Mouse (Mus musculus) kidney, adult 2 months (tissue): ENCODE data around the gene Fam178b. TPM values are rescaled to one million over a fixed set of nuclear protein-coding genes. Genes with fewer than 3 reads are reported as not detected.
"Not testable (repeated sequence)": the region's sequence is repeated elsewhere in the genome, so short reads cannot be mapped to it uniquely, and the experiment has no call there.

Experiments used
- DNase-seq: peaks from one replicate; pipeline ENCODE4 v3.0.0; 2021
- H3K27ac ChIP-seq: fragments of 200-500 bp; 2 replicates; pipeline ENCODE4 v1.5.1; 2012; ENCODE audit warnings: low read depth, low read length, control low read depth, inconsistent platforms; ENCODE audit not compliant: insufficient read depth
- H3K27me3 ChIP-seq: fragments of 200-500 bp; replicated peaks from 2 replicates; pipeline ENCODE4 v1.6.1; 2012; ENCODE audit warnings: mild to moderate bottlenecking, moderate library complexity, low read length, inconsistent platforms; ENCODE audit not compliant: control insufficient read depth, insufficient read depth
- H3K36me3 ChIP-seq: fragments of 200-500 bp; 2 replicates; pipeline ENCODE4 v1.6.1; 2012; ENCODE audit warnings: mild to moderate bottlenecking, moderate library complexity, low read length, inconsistent platforms; ENCODE audit not compliant: control insufficient read depth, insufficient read depth
- H3K4me1 ChIP-seq: fragments of 200-500 bp; 2 replicates; pipeline ENCODE4 v1.6.1; 2011; ENCODE audit warnings: low read length; ENCODE audit not compliant: control insufficient read depth, insufficient read depth
- H3K4me3 ChIP-seq: fragments of 200-500 bp; 2 replicates; pipeline ENCODE4 v1.5.1; 2011; ENCODE audit warnings: mild to moderate bottlenecking, low read depth, low read length, control low read depth; ENCODE audit not compliant: insufficient read depth
- CTCF ChIP-seq: fragments of 200-500 bp; conservative IDR thresholded peaks from 2 replicates; pipeline ENCODE4 v1.5.1; 2011; ENCODE audit warnings: low read depth, mild to moderate bottlenecking, control low read depth, low read length, moderate library complexity, mixed read lengths; ENCODE audit not compliant: insufficient read depth, insufficient read length
- POLR2A ChIP-seq: fragments of 200-500 bp; IDR thresholded peaks from one replicate; pipeline ENCODE4 v1.6.1; 2011; ENCODE audit warnings: low read depth, low read length, control low read depth
- WGBS: fragments of 180-500 bp; shearing (Covaris S2); methylation state at CpG from one replicate; pipeline ENCODE4 v1.1.7; 2018; 5-methylcytosine and 5-hydroxymethylcytosine counted together
- polyA plus RNA-seq: library from polyadenylated mRNA; depleted of rRNA; stranded (reverse); fragments of >200 nt; gene quantifications from 2 replicates; pipeline ENCODE4 v1.2.3, GENCODE M21; 2012

The Fam178b gene
- polyA plus RNA-seq, 1 experiment: 1.1 TPM

DNA sequence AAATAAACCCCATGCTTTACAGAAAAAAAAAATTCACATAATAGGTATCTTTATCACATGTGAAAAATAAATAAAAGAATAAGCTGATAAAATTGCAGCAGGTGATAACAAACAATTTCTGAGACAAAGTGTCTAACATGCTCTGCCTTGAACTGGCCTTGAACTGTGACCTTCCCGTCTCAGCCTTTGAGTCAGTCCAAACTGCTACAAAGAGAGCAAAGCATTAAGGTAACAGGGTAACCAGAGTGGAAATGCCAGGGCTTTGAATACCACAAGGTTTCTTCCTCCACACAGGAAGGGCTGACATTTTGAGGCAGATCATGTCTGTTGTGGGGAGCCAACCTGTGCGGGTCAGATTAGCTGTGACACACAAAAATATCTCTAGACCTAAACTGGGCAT, 137.6 kb downstream of the Fam178b start:
- H3K4me3 ChIP-seq: no peak overlapping the region
- H3K4me1 ChIP-seq: peaks cover 5% of the 10 kb centered on the region; the same call in 1 of the 2 replicates
- H3K27ac ChIP-seq: no peak overlapping the region
- no peak for DNase-seq
- WGBS: 64% methylated on average over 2 of the region's 2 CpGs
- TF ChIP-seq POLR2A: no peak
- TF ChIP-seq CTCF: no peak
- no peaks in the 10 kb centered on the region for H3K27me3 ChIP-seq
- H3K36me3 ChIP-seq: no peaks in the 10 kb centered on the region

DNA sequence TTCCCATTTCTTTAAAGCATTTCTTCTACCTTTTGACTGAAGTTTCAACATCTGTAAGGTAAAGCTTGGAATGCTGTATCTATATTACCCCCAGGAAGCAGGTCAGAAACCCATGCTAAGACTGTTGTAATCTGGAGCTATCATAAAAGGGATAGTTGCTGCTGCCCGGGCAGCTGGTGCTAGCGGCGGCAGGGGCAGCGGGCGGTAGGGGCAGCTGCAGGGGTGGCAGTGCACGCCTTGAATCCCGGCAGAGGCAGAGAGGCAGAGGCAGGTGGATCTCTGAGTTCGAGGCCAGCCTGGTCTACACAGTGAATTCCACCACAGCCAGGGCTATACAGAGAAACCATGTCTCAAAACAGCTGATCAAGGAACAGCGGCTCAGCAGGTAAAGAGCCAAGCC, 140.1 kb downstream of the Fam178b start:
- TF ChIP-seq POLR2A: no peak
- TF ChIP-seq CTCF: no peak
- no peaks in the 10 kb centered on the region for H3K36me3 ChIP-seq
- peaks cover 9% of the 10 kb centered on the region; the same call in 1 of the 2 replicates for H3K4me1 ChIP-seq
- no peak overlapping the region for H3K27ac ChIP-seq
- H3K4me3 ChIP-seq: no peak overlapping the region
- DNase-seq: no peak
- 85% methylated on average over 9 of the region's 9 CpGs for WGBS
- H3K27me3 ChIP-seq: no peaks in the 10 kb centered on the region

DNA sequence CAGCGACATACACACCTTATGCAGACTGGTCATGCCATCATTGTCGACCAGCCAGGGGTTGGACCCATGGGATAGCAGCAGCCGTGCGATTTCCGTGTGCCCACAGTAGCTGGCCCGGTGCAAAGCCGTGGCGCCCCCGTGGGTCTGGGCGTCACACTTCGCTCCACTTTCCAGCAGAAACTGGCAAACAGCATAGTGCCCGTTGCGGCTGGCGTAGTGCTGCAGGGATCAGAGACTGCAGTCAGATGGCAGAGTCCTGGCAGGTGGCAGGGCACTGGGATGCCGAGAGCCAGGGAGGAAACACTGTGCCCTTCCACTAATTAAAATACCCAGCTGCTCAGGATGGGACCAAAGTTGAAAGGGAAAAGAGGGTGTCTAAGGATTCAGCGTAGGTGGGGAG, 141.1 kb downstream of the Fam178b start:
- DNase-seq: no peak
- Histone ChIP-seq H3K27me3 (no peaks in the 10 kb centered on the region), H3K4me3 (no peak overlapping the region), H3K27ac (no peak overlapping the region), H3K4me1 (peaks cover 9% of the 10 kb centered on the region; the same call in 1 of the 2 replicates), H3K36me3 (no peaks in the 10 kb centered on the region)
- TF ChIP-seq CTCF (no peak), POLR2A (no peak)
- WGBS: 93% methylated on average over 16 of the region's 16 CpGs

DNA sequence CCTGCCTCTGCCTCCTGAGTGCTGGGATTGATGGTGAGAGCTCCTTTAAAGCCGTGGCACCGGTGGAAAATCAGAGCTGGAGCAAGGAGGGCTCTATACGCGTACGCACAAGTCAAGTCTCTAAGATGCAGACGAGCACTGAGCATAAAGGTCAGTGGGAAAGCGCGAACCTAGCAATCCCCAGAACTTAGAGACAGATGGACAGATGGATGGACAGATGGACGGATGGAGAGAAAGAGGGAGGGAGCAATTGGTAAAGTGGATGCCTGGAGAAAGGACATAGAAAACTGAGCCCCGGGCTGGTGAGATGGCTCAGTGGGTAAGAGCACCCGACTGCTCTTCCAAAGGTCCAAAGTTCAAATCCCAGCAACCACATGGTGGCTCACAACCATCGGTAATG, 142.2 kb downstream of the Fam178b start:
- Histone ChIP-seq H3K36me3 (no peaks in the 10 kb centered on the region), H3K27me3 (no peaks in the 10 kb centered on the region), H3K27ac (no peak overlapping the region), H3K4me1 (peaks cover 12% of the 10 kb centered on the region; the same call in 1 of the 2 replicates), H3K4me3 (no peak overlapping the region)
- TF ChIP-seq CTCF (no peak), POLR2A (no peak)
- WGBS: 87% methylated on average over 12 of the region's 12 CpGs
- DNase-seq: no peak

DNA sequence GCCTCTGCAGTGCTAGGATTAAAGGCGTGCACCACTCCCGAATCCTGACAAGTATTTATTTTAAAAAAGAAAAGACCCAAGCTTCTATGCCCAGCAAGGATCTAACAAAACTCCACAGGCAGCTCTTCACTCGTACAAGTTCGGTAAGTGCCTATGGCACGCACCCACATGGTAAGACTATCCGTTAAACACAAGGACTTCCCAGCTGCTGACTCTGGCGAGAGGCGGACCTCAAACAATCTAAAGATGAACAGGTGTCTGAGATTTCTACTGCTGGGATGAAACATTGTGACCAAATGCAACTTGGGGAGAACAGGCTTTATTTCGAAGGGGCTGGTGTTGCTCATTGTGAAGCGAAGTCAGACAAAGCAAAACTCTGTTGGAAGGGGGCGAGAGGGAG, 142.9 kb downstream of the Fam178b start:
- TF ChIP-seq POLR2A (no peak), CTCF (no peak)
- WGBS: 95% methylated on average over 11 of the region's 11 CpGs
- H3K27ac ChIP-seq: peak overlapping the region; percentile 58; the same call in 1 of the 2 replicates

DNA sequence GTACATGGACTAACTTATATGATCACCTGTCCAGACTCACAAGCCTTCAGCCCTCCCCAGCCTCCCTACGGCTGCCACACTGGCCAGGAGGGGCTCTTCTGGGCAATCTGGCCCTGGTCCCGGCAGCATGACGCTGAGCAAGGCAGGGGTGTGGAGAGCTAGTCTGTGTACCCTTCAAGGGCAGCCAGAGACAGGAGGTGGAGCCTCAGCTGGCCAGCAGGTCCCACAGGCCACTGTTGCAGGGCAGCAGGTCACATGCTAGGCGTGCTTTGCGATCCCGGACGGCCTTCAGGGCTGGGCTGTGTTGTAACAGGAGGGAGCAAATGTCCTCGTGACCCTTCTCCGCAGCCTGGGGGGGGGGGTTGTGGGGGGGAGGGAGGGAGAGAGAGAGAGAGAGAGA, 143.8 kb downstream of the Fam178b start, which contains the start of gene Gm42417:
TSS of gene Gm42417 (minus strand) at position 244 of the 400 bp plus-strand sequence.
- no peak within 1 kb of the TSS for H3K4me3 ChIP-seq
- H3K27me3 ChIP-seq: no peaks in the 10 kb centered on the region
- no peaks in the 10 kb centered on the region for H3K36me3 ChIP-seq
- peaks cover 14% of the 10 kb centered on the region; the same call in 1 of the 2 replicates for H3K4me1 ChIP-seq
- DNase-seq: peak; percentile 95
- 21% methylated on average over 9 of the region's 9 CpGs for WGBS
- TF ChIP-seq POLR2A: no peak
- TF ChIP-seq CTCF: no peak
- peak within 1 kb of the TSS; percentile 74 for H3K27ac ChIP-seq

More for the DNA sequence above, 142.9 kb downstream of the Fam178b start:
- Histone ChIP-seq H3K27me3 (no peaks in the 10 kb centered on the region), H3K36me3 (no peaks in the 10 kb centered on the region), H3K4me3 (no peak overlapping the region), H3K4me1 (peaks cover 11% of the 10 kb centered on the region; the same call in 1 of the 2 replicates)
- DNase-seq: no peak

DNA sequence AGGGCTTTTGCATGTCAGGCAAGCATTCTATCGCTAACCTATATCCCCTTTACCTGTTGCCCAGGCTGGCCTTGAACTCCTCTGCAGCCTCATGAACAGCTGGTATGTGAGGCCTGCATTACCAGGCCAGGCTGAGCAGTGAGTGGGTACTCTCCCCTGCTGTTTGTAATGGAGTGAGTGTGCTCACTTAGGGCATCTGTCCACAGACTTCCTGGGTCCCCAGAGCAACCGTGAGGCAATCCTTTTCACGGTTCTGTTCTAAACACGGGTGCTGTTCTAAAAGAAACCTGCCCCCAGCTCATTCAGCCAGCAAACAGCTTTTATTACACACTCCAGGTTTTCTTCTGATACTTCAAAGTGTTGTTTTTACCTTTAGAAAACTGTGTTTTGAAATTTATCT, 144.3 kb downstream of the Fam178b start:
- Histone ChIP-seq H3K27ac (peak overlapping the region; percentile 74), H3K36me3 (no peaks in the 10 kb centered on the region)
- TF ChIP-seq POLR2A: no peak
- no peak for TF ChIP-seq CTCF

DNA sequence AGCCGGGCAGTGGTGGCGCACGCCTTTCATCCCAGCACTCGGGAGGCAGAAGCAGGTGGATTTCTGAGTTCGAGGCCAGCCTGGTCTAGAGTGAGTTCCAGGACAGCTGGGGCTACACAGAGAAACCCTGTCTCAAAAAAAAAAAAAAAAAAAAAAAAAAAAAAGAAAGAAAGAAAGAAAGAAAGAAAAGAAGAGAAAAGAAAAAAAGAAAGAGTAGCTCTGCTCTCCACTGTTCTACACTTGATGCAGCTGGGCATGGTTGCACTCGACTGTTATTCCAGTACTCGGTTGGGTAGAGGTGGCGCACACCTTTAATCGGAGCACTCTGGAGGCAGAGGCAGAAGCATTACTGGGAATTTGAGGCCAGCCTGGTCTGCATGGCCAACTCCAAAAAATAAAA, 146.2 kb downstream of the Fam178b start, which contains the start of gene Ankrd23:
TSS of gene Ankrd23 (minus strand) at position 101 of the 400 bp plus-strand sequence.
- Histone ChIP-seq H3K4me1 (peaks cover 11% of the 10 kb centered on the region; the same call in 1 of the 2 replicates), H3K27ac (peak within 1 kb of the TSS; percentile 8; the same call in 1 of the 2 replicates)
- H3K27me3 ChIP-seq, DNase-seq, H3K4me3 ChIP-seq, H3K36me3 ChIP-seq: not testable (repeated sequence)
- 89% methylated on average over 9 of the region's 9 CpGs for WGBS

More for the DNA sequence above, 144.3 kb downstream of the Fam178b start:
- Histone ChIP-seq H3K27me3 (no peaks in the 10 kb centered on the region), H3K4me1 (peaks cover 11% of the 10 kb centered on the region; the same call in 1 of the 2 replicates), H3K4me3 (no peak overlapping the region)
- DNase-seq: no peak
- WGBS: 48% methylated on average over 4 of the region's 4 CpGs
